Mouse (Mus musculus) ovary, postnatal 36 days (tissue): ENCODE measurements at regions not wholly inside any gene's neighbourhood (a gene's known extent, or its start where the extent isn't known, plus 50 kb on each side); places are given as distances from the start of the nearest gene placed in this dataset.
"Not testable (repeated sequence)": the region's sequence is repeated elsewhere in the genome, so short reads cannot be mapped to it uniquely, and the experiment has no call there.

Source experiments
- DNase-seq: peaks from one replicate; pipeline ENCODE4 v3.0.0; 2022; ENCODE audit warnings: low spot score, mixed read lengths

DNA sequence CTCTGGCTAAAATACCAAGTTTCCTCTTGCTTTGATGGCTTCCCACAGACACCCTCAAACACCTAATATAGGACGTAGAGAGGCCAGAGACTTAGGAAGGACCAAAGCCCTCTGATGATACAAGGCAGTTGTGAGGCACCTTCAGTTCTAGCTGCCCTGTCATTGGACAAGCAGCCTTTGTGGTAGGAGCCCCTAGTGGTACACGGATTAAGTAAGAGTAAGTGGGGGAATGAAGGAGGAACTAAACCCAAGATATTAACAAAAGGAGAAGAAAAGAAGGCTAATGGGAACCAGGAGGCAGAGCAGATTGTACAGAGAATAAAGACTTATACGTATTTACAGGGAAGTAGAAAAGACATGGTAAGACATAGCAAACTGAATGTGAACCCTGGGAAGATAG is 352.3 kb upstream of the Tmco5 start:
- DNase-seq: not testable (repeated sequence)

GRCm38 (mm10) chr2:116536453-116536852 is 342.0 kb upstream of the Tmco5 start:
- no peak for DNase-seq

DNA sequence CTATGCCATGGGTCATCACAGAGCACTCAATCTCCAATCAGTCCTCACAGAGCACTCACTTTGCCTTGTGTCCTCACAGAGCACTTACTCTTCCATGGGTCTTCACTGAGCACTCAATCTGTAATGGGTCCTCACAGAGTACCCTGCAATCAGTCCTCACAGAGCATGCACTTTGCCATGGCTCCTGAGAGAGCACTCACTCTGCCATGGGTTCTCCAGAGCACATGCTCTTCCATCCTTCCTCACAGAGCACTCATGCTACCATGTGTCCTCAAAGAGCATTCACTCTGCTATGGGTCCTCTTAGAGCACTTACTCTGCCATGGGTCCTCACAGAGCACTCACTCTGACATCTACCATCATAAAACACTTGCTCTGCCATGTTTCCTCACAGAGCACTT is 319.1 kb upstream of the Tmco5 start:
- DNase-seq: no peak

GRCm38 (mm10) chr2:116583989-116584388 is 294.5 kb upstream of the Tmco5 start:
- no peak for DNase-seq

- DNase-seq: no peak
Observed at GRCm38 (mm10) chr2:116586203-116586959, 292.1 kb upstream of the Tmco5 start.

DNA sequence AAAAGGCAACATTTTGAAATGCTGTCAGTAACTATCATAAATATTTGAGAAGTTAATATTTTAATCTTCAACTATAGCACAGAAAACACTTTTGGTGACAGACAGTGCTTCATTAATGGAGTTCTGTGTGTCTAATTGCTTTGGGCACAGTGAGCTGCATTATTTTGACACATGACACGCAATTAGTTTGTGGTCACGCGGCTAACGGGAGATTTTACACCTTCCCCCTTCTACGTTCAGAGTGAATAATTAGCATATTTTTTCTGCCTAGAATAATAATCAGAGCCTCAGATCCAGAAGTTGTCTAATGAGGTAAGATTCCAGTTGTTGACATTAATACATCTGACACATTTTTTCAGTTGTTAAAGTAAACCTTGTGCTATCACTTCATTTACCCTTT is 272.6 kb upstream of the Tmco5 start:
- DNase-seq: no peak

GRCm38 (mm10) chr2:116639935-116640334 is 238.6 kb upstream of the Tmco5 start:
- no peak for DNase-seq

DNA sequence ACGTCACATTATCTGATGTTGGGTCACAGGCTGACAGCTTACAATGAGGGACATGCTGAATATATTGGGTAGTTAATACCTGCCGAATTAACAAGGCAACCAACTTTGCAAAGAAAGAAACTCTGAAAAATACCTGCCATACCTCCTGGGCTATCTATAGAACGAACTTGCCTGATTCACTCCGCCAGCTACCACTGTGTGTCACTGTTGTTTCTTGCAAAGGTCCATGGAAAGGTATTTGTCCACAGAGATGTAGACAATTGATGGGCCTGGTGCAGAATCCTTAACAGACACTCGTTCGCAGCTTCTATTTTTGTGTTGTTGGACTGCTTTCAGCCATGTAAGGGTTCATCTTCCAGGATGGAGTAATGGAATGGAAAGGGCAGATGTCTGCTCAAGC is 226.4 kb upstream of the Tmco5 start:
- no peak for DNase-seq

DNA sequence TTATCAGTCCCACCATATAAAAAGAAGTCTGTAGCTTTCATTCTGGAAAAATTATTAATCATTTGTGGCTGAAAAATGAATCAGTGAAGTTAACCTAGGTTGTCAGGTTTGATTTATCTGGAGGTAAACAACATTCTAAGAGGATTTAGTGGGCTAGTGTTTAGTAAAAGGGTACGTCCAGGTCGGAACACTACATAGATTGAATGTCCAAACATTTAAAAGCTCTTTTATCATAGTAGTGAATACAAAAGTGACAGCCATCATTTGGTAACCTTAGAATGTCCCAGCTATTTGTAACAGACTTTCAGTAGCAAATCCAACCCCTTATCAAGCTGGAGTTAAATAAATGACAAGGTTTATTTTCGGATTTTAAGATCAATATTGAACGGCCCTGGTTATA is 192.7 kb upstream of the Tmco5 start:
- DNase-seq: no peak

DNA sequence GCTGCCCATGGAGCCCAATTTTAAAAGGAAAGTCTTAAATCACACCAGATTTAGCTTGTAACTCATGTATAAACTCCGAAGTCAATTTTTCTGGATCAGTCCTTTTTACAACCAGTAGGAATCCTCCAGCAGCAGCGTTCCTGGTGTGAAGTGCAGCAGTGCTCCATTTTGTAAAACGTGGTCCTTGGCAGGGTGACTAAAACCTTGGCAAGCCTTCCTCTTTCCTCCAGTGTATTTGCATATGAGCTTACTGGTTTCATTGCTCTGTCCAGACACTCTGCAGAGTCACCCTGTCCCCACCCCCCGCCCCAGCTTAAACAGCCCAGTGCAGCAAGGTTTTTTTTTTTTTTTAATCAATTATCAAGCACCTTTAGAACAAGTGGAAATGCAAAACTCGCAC is 180.9 kb upstream of the Tmco5 start:
- no peak for DNase-seq

- DNase-seq: no peak
Observed at GRCm38 (mm10) chr2:116704705-116705104, 173.8 kb upstream of the Tmco5 start.

DNA sequence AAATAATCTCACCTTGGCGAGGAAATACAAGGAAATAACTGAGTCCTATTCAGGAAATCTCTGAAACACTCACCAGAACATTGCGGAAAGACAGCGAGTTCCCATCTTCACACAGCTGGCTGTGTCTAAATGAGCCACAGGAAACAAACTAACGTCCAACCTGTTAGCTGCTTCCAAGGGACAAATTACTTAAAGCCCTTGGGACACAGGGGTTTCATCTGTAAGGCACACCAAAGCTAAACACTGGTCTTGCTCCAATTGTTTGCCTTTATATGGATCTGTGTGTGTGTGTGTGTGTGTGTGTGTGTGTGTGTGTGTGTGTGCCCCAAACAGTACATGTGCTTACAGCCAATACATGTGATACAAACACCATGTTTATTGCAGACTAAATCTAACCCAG is 168.9 kb upstream of the Tmco5 start:
- no peak for DNase-seq

DNA sequence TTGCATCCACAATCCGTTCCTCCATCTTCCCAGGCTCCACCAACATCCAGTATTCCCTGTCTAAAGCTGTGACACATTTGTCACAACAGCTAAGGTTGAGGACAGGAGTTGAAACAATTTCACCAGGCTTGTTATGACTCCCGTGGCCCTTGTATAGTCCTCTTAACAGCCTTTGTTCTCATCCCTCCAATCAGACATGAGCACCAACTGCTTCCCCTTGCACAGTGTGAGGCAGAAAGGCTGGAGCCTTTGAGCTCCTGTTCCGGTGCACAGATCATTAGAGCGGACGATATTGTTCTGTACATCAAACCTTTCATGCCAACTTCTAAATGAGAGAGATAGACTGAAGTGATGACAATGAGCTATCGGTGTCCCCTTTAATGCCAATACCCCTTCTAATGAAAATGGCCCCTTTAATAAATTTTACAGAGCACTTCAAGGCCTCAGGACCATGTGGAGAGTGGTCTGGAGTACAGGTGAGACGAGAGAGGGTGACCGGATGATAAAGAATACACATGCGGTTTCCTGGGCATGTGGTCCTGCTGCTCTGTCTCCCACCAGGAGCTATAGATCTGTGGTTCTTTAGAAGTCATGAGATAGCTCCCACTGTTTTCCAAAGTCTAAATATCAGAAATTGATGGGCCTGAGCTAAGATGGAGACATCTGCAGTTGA is 161.8 kb upstream of the Tmco5 start:
- DNase-seq: no peak

DNA sequence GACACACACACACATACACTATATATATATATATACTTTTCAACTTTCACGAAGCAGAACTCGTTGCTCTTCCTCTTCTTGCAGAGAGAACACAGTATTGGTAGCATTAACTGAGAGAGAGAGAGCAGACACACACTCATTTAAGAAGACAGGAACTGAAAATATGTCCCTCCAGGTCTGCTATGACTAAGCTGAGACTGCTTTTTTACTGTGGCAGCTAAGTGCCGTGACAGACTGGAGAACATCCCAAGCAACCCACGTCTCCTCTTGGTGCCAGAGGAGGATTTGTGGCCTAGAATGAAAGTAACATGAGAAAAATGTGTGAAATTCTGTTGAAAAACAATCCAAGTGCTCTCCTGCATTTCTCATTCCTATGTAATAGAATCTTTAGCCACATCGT is 159.9 kb upstream of the Tmco5 start:
- DNase-seq: no peak

DNA sequence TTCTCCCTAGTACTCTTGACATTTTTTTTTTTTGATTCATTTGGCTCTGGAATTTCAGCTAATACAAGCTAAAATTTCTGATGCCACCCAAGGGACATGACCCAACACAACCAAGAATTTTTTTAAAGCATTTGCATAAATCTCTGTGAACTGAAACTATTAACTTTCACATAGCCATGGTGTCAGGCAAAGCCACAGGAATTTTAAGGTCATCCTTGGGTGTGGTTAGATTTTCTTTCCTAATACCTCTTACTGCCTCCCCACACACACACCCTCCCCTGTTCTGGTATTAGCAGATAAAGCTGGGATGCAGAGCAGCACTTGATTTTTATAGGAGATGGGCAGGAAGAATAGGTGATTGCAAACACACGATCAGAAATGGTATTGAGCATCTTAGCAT is 150.9 kb upstream of the Tmco5 start:
- DNase-seq: no peak

DNA sequence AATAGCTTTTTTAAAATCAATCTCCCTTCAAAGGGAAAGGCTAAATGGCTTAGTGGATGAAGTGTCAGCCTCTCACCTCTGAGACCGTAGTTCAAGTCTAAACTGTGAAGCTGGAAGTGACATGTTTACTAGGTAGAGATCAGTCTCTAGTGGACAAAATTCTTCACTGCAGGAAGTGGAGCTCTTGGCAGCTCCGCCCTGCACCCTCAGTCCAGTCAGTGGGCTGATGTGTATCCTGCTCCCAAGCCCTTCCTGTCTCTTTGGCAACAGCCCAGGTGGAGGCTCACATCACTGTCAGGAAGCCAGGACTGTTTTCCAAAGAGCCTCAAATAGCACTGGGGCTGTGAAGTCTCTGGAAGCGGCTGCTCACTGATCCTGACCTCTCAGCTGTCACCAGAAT is 142.8 kb upstream of the Tmco5 start:
- DNase-seq: peak; percentile 6

DNA sequence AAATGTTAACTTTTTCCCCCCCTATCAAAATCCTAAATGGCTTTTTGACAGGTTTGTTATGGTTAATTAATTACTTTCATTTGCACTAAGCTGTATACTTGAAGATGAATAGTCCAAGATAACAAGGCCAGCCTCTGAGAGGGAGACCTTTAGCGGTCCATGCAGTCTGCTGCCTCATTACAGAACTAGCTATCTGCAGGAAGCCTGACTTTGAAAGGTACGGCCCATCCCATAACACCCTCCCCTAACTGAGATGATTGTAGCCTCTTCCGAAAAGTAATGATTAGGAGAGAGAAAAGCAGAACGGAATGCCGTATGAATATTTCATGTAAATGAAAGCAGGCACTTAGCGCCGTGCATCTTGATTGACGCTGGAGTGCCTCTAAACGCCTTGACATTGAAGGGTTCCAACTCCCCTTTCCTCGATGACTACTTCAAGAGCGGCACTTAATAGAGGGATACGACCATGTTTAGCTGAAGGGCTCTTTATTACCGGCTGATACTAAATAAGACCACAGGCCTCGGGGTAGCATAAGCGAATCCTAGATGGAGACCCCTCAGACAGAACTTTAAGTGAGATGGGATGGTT is 109.9 kb upstream of the Tmco5 start:
- no peak for DNase-seq

DNA sequence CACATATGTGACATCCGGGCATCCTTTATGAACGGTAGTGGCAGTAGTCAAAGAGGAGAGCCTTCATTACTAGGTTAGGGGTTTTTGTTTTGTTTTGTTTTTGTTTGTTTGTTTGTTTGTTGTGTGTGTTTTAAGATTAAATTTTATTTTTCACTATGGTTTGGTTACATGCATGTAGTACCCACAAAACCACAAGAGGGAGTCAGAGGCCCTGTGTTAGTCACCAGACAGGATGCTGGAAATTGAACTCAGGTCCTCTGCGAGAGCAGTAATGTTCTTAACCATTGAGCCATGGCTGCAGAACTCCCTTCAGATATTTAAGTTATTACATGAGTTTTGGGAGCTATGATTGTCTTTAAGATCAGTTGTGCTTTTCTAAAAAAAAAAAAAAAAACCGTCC is 109.3 kb upstream of the Tmco5 start:
- DNase-seq: no peak

DNA sequence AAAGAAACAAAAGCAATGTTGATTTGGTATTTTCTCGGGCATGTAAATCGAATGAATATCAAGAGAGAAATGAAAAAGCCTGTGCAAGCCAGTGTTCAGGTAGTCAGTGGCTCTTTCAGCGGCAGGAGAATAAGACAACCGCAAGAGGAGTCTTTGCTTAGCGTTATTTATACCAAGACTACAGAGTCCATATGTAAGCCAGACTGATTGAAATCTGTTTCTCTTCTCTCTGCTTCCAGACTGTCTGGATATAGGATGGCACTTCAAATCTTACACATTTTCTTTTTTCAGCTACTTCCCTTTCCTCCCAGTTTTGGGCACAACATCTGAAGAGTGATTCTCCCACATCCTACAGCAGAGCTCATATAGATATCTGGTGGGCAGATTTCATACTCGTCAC is 105.9 kb upstream of the Tmco5 start:
- no peak for DNase-seq

- DNase-seq: no peak
Observed at GRCm38 (mm10) chr2:116800141-116800540, 78.3 kb upstream of the Tmco5 start.

DNA sequence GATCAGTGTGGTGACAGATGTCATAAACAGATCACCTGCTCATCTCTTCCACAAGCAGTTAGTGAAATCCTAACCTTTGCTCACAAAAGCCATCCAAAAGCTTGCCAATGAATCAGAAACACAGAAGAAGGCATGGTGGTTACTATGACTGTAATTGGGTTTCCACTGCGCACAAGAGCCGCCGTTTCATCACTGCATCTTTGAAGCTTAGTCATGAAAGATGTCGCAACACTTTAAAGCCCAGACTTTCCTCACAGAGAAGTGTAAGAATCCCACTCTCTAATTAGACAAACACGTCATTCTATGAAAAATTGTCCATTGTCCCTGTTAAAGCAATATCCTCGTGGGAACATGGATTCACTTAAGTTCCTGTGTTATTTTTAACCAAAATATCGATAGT is 76.9 kb upstream of the Tmco5 start:
- no peak for DNase-seq

DNA sequence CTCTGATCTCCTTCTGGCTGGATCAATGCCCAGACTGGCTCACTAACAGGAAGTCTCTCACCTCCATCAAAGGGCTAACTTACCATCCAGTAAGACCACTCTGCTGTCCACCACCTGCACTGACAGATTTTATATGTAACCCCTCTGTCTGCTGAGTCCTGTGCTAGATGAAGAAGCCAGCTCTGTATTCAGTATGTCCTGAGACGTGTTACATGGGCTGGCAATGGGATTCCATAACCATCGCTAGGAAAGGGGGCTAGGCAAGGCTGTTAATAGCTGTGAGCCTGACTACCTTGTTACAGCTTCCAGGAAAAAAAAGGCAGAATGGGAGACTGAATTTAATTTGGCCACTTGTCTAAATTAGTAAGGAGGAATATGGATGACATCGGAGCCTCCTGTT is 71.3 kb upstream of the Tmco5 start:
- no peak for DNase-seq

DNA sequence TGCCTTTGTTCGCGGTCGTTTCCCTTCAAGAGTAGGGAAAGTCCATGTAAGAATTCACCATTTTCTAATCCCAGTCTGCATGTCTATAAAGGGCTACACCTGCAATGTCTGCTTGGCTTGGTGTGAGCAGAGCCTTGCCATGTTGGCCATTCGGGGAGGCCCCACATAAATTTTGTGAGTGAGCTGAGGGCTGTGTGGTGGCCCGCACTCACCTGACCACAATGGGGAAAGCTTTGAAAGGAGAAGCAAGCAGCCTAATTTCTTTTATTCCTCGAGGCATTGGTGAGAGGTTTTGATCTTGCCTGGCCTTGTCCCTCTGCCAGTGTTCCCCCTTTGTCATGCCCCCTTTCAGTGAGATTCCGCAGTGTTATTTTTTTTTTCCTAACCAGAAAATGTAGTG is 70.9 kb upstream of the Tmco5 start:
- no peak for DNase-seq

DNA sequence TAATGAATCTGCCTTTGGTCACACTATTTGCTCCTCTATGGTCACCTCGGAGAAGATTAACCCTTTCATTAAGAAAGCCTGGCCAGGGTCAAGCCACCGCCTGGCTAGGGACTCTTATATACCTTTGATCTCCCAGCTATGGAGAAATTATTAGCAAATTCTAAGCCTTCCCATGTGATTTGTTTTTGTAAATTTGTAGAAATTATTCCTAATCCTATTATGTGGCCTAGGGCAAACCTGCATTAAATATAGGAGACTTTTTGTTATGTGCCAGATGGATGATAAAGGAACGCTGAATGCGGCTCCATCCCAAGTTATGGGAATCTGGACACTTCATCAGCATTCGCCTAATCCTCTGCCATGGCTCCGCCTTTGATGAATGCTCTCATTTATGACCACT is 70.4 kb upstream of the Tmco5 start:
- DNase-seq: no peak
